Mouse (Mus musculus) layer of hippocampus, postnatal 36 days (tissue): Measurements from ENCODE around the gene Amn1. TPM values are rescaled to one million over a fixed set of nuclear protein-coding genes. Genes with fewer than 3 reads are reported as not detected.

Experiments
- DNase-seq, 2 experiments: peaks; one replicate each; pipeline ENCODE4 v3.0.0; 2022
- total RNA-seq, 2 experiments: library from RNA; stranded (reverse); gene quantifications; 2 replicates each; pipeline ENCODE4 v1.2.3; 2021

Gene Amn1
- total RNA-seq, 2 experiments from 2014 or later, result 27.1 to 32.5 TPM

DNA sequence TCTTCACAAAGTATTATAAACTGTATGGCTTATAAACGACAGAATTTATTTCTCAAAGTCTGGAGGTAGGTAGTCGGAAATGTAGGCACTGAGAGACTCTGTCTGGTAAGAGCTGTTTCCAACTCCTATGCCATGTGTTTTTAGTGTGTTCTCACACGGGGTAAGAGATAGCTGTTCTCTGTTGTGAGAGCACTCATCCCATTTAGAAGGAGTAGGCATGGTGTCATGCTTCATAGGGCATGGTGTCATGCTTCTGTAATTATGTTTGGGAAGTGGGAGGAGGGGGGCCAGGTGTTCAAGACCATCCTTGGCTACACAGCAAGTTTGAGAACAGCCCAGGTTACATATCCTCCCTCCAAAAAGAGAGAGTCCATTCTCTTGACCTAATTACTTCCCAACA lies 80.9 kb downstream of the Amn1 start:
- DNase-seq, result no peak

Other genes with a start within 250 kb of the Amn1 start
- 1 to 10 TPM; 4.3 to 5.0 TPM for gene Sinhcaf, start 242.2 kb downstream of the Amn1 start, total RNA-seq
- 10 to 100 TPM; 47.8 to 49.5 TPM for gene Dennd5b, start 87.0 kb downstream of the Amn1 start, total RNA-seq
- gene Gm10203, start 58.5 kb downstream of the Amn1 start, total RNA-seq, result not detected
- 1 to 10 TPM; 4.1 to 5.0 TPM for gene Etfbkmt, start 48.9 kb downstream of the Amn1 start, total RNA-seq
- gene Resf1, start 120.7 kb upstream of the Amn1 start, total RNA-seq, result 10 to 100 TPM; 15.6 to 21.2 TPM
- 10 to 100 TPM; 53.7 to 56.9 TPM for gene Bicd1, start 220.2 kb upstream of the Amn1 start, total RNA-seq